Mouse (Mus musculus) neural tube, embryonic 12.5 days (tissue): ENCODE results near the gene Per1. TPM values are rescaled to one million over a fixed set of nuclear protein-coding genes. Genes with fewer than 3 reads are reported as not detected.
"Not testable (repeated sequence)": the region's sequence is repeated elsewhere in the genome, so short reads cannot be mapped to it uniquely, and the experiment has no call there.

Experiments used
- ATAC-seq: fragments of 200-750 bp; cut with Nextera tagmentation; 2 replicates; pipeline ENCODE4 v1.8.0; 2017; ENCODE audit warnings: low read depth, mild to moderate bottlenecking, moderate TSS enrichment, moderate library complexity; ENCODE audit not compliant: low FRiP score
- H3K27ac ChIP-seq: fragments of 300-500 bp; sonication (generic); 2 replicates; pipeline ENCODE4 v1.5.1; 2016
- H3K27me3 ChIP-seq: fragments of 300-500 bp; sonication (generic); replicated peaks from 2 replicates; pipeline ENCODE4 v1.6.1; 2016; ENCODE audit warnings: mild to moderate bottlenecking
- H3K36me3 ChIP-seq: fragments of 300-500 bp; sonication (generic); 2 replicates; pipeline ENCODE4 v1.6.1; 2016; ENCODE audit warnings: mild to moderate bottlenecking
- H3K4me1 ChIP-seq: fragments of 300-500 bp; sonication (generic); 2 replicates; pipeline ENCODE4 v1.6.1; 2016
- H3K4me2 ChIP-seq: fragments of 300-500 bp; sonication (generic); replicated peaks from 2 replicates; pipeline ENCODE4 v1.6.1; 2016; ENCODE audit warnings: mild to moderate bottlenecking
- H3K4me3 ChIP-seq: fragments of 300-500 bp; sonication (generic); 2 replicates; pipeline ENCODE4 v1.5.1; 2016
- H3K9ac ChIP-seq: fragments of 300-500 bp; sonication (generic); 2 replicates; pipeline ENCODE4 v1.6.1; 2016; ENCODE audit warnings: mild to moderate bottlenecking
- H3K9me3 ChIP-seq: fragments of 300-500 bp; sonication (generic); 2 replicates; pipeline ENCODE4 v1.6.1; 2016; ENCODE audit warnings: mild to moderate bottlenecking
- WGBS: fragments of 180-500 bp; shearing (Covaris S2); methylation state at CpG from one replicate; pipeline ENCODE4 v1.1.7; 2016; 5-methylcytosine and 5-hydroxymethylcytosine counted together
- polyA plus RNA-seq: library from polyadenylated mRNA; unstranded; fragments of >200 nt; fragmentation: Nextera tagmentation; extraction: Ambion mirVana; gene quantifications from 2 replicates; pipeline ENCODE4 v1.2.1, GENCODE M21; 2016

The Per1 gene
- polyA plus RNA-seq, 1 experiment from 2014 or later: 9.0 TPM

- Histone ChIP-seq H3K4me3 (peak overlapping the region; percentile 97), H3K4me2 (peak overlapping the region; percentile 96), H3K4me1 (peaks cover 34% of the 10 kb centered on the region), H3K27me3 (no peaks in the 10 kb centered on the region), H3K36me3 (peaks cover 17% of the 10 kb centered on the region), H3K9ac (peak overlapping the region; percentile 100), H3K9me3 (no peaks in the 10 kb centered on the region), H3K27ac (peak overlapping the region; percentile 91)
- 12% methylated on average over 25 of the region's 25 CpGs for WGBS
- peak; percentile 26 for ATAC-seq
Observed at GRCm38 (mm10) chr11:69088856-69089615, 6.0 kb upstream of the Per1 start.

GRCm38 (mm10) chr11:69089616-69090290 is 5.3 kb upstream of the Per1 start:
- 91% methylated on average over 12 of the region's 12 CpGs for WGBS
- H3K36me3 ChIP-seq: peaks cover 17% of the 10 kb centered on the region
- no peaks in the 10 kb centered on the region for H3K27me3 ChIP-seq

GRCm38 (mm10) chr11:69090367-69090766 is 4.7 kb upstream of the Per1 start:
- no peak for ATAC-seq
- Histone ChIP-seq H3K4me3 (no peak overlapping the region), H3K27ac (no peak overlapping the region), H3K4me2 (peak overlapping the region; percentile 96; the same call in 1 of the 2 replicates), H3K9ac (no peak overlapping the region), H3K27me3 (no peaks in the 10 kb centered on the region), H3K36me3 (peaks cover 17% of the 10 kb centered on the region), H3K4me1 (peaks cover 36% of the 10 kb centered on the region), H3K9me3 (no peaks in the 10 kb centered on the region)
- WGBS: 60% methylated on average over 6 of the region's 6 CpGs

More at GRCm38 (mm10) chr11:69089616-69090290, 5.3 kb upstream of the Per1 start:
- Histone ChIP-seq H3K4me3 (peak overlapping the region; percentile 97), H3K9me3 (no peaks in the 10 kb centered on the region), H3K27ac (no peak overlapping the region), H3K9ac (peak overlapping the region; percentile 100), H3K4me2 (peak overlapping the region; percentile 96), H3K4me1 (peaks cover 34% of the 10 kb centered on the region)
- no peak for ATAC-seq

- no peak for ATAC-seq
- Histone ChIP-seq H3K27ac (no peak overlapping the region), H3K9ac (no peak overlapping the region), H3K27me3 (no peaks in the 10 kb centered on the region), H3K9me3 (no peaks in the 10 kb centered on the region), H3K4me2 (no peak overlapping the region), H3K4me3 (no peak overlapping the region), H3K4me1 (peaks cover 49% of the 10 kb centered on the region), H3K36me3 (peaks cover 17% of the 10 kb centered on the region)
- WGBS: 66% methylated on average over 7 of the region's 7 CpGs
Observed at GRCm38 (mm10) chr11:69091566-69092385, 3.2 kb upstream of the Per1 start.

- H3K27me3 ChIP-seq: no peaks in the 10 kb centered on the region
- 5% methylated on average over 3 of the region's 3 CpGs for WGBS
- no peak overlapping the region for H3K9ac ChIP-seq
- no peak overlapping the region for H3K4me2 ChIP-seq
- no peaks in the 10 kb centered on the region for H3K9me3 ChIP-seq
- H3K4me1 ChIP-seq: peaks cover 55% of the 10 kb centered on the region
- H3K36me3 ChIP-seq: peaks cover 17% of the 10 kb centered on the region
- H3K27ac ChIP-seq: no peak overlapping the region
- no peak for ATAC-seq
- H3K4me3 ChIP-seq: no peak overlapping the region
Observed at GRCm38 (mm10) chr11:69092386-69092751, 2.6 kb upstream of the Per1 start.

GRCm38 (mm10) chr11:69092871-69093270 is 2.1 kb upstream of the Per1 start:
- no peaks in the 10 kb centered on the region for H3K27me3 ChIP-seq
- no peak overlapping the region for H3K4me2 ChIP-seq
- H3K9ac ChIP-seq: no peak overlapping the region
- peaks cover 17% of the 10 kb centered on the region for H3K36me3 ChIP-seq
- H3K4me1 ChIP-seq: peaks cover 59% of the 10 kb centered on the region
- no peaks in the 10 kb centered on the region for H3K9me3 ChIP-seq
- H3K27ac ChIP-seq: no peak overlapping the region
- 92% methylated on average over 4 of the region's 4 CpGs for WGBS
- no peak overlapping the region for H3K4me3 ChIP-seq
- no peak for ATAC-seq

- H3K4me3 ChIP-seq, H3K27me3 ChIP-seq, H3K9ac ChIP-seq, H3K4me2 ChIP-seq, ATAC-seq, H3K27ac ChIP-seq, H3K9me3 ChIP-seq: not testable (repeated sequence)
- Histone ChIP-seq H3K4me1 (peaks cover 63% of the 10 kb centered on the region), H3K36me3 (peaks cover 17% of the 10 kb centered on the region)
- WGBS: 88% methylated on average over 7 of the region's 7 CpGs
Observed at GRCm38 (mm10) chr11:69093856-69094255, 1.2 kb upstream of the Per1 start.

- no peaks in the 10 kb centered on the region for H3K9me3 ChIP-seq
- peaks cover 11% of the 10 kb centered on the region for H3K36me3 ChIP-seq
- 2% methylated on average over 27 of the region's 27 CpGs for WGBS
- H3K4me3 ChIP-seq: peak overlapping the region; percentile 43
- H3K9ac ChIP-seq: peak overlapping the region; percentile 60
- no peak overlapping the region for H3K27ac ChIP-seq
- H3K4me1 ChIP-seq: peaks cover 63% of the 10 kb centered on the region
- peak overlapping the region; percentile 88 for H3K4me2 ChIP-seq
- no peak for ATAC-seq
- no peaks in the 10 kb centered on the region for H3K27me3 ChIP-seq
Observed at GRCm38 (mm10) chr11:69095511-69096231, 654 bp downstream of the Per1 start.

- WGBS: 14% methylated on average over 9 of the region's 9 CpGs
- Histone ChIP-seq H3K36me3 (peaks cover 16% of the 10 kb centered on the region), H3K9me3 (no peaks in the 10 kb centered on the region), H3K4me2 (peak overlapping the region; percentile 93), H3K27me3 (no peaks in the 10 kb centered on the region), H3K27ac (no peak overlapping the region), H3K9ac (peak overlapping the region; percentile 42; the same call in 1 of the 2 replicates), H3K4me3 (peak overlapping the region; percentile 25), H3K4me1 (peaks cover 60% of the 10 kb centered on the region)
- no peak for ATAC-seq
Observed at GRCm38 (mm10) chr11:69096360-69096986, 1.5 kb downstream of the Per1 start.

GRCm38 (mm10) chr11:69096987-69097900 is 2.2 kb downstream of the Per1 start:
- Histone ChIP-seq H3K36me3 (peaks cover 17% of the 10 kb centered on the region), H3K4me1 (peaks cover 53% of the 10 kb centered on the region), H3K4me3 (peak overlapping the region; percentile 25), H3K9me3 (no peaks in the 10 kb centered on the region), H3K4me2 (peak overlapping the region; percentile 93), H3K9ac (peak overlapping the region; percentile 42; the same call in 1 of the 2 replicates), H3K27ac (peak overlapping the region; percentile 57), H3K27me3 (no peaks in the 10 kb centered on the region)
- no peak for ATAC-seq
- WGBS: 2% methylated on average over 29 of the region's 29 CpGs
